Mouse (Mus musculus) gastrocnemius, postnatal 14 days (tissue): Measurements from ENCODE around the gene Agpat1. TPM values are rescaled to one million over a fixed set of nuclear protein-coding genes. Genes with fewer than 3 reads are reported as not detected.

ENCODE experiments used
- DNase-seq: peaks from one replicate; pipeline ENCODE4 v3.0.0; 2021; ENCODE audit warnings: mixed read lengths
- intact Hi-C: fragments of 180-260 bp; cut with DNase I; formaldehyde crosslinking; loops from one replicate; pipeline ENCODE4 v1.15.1; 2025; ENCODE audit warnings: low total_unique reads
- long read RNA-seq, 2 experiments: library from polyadenylated mRNA; stranded (forward); transcript quantifications; one replicate each; pipeline ENCODE4 v2.0.0; 2021
- total RNA-seq, 2 experiments: library from RNA; stranded (reverse); gene quantifications; 2 replicates each; pipeline ENCODE4 v1.2.3; 2021

The Agpat1 gene
- 10 to 100 TPM; 38.8 to 39.1 TPM for total RNA-seq
- long read RNA-seq, experiment 1, partial matches to known transcripts = 1 of 4 reads
- long read RNA-seq, experiment 1, other reads (novel, unspliced or antisense) = 0 of 4 reads
- long read RNA-seq, experiment 2, partial matches to known transcripts = 2 of 5 reads
- long read RNA-seq, experiment 2, other reads (novel, unspliced or antisense) = 2 of 5 reads

DNA sequence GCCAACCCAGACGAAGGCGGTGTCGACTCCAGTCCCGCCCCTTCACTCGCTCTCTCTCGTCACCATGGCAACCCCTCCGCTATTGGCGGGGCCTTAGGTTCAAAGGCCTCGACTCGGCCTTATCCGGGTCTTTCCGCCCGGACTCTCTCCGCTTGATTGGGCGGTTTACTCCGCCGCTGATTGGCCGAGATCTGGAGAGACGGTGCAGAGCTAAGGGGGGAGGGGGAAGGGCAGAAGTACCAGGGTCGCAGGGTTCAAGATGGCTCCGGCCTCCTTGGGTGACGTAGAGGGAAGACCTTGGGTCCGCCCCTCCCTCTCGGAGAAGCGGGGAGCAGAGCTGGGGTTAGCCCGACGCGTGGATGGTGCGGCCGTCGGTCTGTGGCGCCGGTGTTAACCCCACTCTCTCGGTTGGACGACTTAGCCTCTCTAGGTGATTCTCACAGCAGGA lies at the start of gene Agpat1:
Gene Agpat1, plus strand, starts transcription at position 202 of the 448 bp plus-strand sequence.
- DNase-seq = peak; percentile 99
- intact Hi-C loops = no loop called here

DNA sequence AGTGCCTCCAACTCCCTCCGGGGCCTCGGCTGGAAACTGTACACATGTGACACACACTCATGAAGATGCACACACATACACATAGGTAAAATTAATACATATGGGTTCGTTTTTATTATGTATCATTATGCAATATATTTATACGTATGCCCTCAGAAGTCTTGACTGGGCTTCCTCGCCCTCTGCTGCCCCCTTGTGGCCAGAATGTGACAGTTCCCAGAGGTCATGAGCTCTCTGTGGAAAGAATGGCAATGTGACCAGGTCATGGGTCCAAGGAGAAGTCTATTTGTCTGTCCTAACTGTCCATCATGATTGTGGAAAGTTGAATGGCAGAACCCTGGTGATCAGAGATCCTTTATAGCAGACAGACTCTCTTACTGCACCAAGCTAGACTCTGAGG lies 48.6 kb upstream of the Agpat1 start:
- peak; percentile 77 for DNase-seq
- intact Hi-C loops = loop anchor here (5.0 kb wide), 1 partner anchor 118 kb away; no protein-coding TSS in a partner anchor

DNA sequence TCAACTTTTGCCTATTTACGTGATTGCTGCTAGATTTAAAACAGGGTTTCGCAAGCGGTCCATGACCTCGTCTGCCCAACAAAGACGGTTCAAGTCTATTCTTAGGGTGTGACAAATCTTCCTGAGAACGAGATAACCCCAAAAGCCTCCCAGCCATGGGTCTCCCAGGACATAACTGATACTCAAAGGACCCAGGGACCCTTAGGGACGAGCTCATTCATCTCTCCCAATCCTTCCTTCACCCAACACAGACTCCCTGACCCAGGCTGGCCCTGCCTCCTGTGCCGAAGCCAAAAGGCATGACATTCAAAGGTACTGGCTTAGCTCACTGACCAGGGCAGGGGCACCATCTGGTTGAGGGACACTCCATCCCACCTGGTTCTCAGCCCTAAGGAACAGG lies 47.7 kb upstream of the Agpat1 start:
- no peak for DNase-seq
- intact Hi-C loops = loop anchor here (5.0 kb wide), 1 partner anchor 119 kb away; no protein-coding TSS in a partner anchor

DNA sequence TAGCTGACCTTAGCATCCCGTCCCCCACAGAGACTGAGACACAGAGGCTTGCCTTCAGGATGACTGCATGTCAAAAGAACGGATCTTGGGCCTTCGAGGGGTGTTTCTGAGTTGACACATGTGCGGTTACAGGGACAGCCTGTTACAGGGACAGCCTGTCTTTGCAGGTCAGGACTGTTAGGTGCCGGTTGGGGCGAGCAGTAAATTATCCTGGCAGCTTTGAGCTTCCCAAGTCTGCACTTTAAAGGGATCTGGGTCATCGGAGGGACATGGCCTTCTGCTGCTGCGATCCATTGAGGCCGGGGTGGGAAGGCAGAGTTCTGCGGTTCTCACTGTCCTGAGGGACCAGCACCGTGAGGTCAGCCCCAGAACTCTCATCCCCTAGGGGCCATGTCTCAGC lies 46.7 kb upstream of the Agpat1 start:
- intact Hi-C loops = loop anchor here (5.0 kb wide), 1 partner anchor 120 kb away; no protein-coding TSS in a partner anchor
- no peak for DNase-seq

DNA sequence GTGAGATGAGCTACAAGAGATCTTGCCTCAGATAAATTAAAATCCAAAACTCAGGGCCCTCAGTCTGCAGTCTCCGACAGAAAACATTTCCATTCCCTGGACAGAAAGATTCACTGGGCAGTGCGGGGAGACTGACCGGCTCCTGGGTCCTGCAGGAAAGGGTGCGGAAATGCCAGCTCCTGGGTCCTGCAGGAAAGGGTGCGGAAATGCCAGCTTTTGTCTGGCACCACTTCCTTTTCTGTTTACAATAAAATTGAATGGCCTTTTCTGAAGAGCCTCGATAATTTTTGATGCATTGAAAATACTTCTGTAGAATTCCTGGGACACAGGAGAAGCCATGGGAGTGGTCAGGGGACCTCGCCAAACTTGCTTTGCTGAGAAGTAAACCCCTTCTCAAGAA lies 44.9 kb upstream of the Agpat1 start:
- no peak for DNase-seq
- intact Hi-C loops = loop anchor here (5.0 kb wide), 1 partner anchor 122 kb away; no protein-coding TSS in a partner anchor

DNA sequence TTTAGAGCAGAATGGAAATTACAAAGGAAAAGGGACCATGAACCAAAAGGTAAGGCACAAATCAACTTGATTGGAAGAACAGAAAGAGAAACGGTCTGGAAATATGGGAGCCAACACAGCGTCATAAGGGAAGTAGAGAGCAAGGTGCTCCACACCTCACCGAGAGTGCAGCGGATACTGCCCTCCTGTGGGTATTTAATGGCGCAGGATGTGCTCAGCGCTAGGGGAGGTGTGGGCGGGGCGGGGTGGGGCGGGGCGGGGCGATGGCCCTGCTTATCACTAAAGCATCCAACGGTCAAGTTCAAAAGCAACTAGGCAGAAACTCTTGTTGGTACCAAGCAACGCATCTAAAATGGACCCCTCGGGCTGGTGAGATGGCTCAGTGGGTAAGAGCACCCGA lies 44.2 kb upstream of the Agpat1 start:
- intact Hi-C loops = loop anchor here (5.0 kb wide), 1 partner anchor 123 kb away; no protein-coding TSS in a partner anchor
- no peak for DNase-seq

DNA sequence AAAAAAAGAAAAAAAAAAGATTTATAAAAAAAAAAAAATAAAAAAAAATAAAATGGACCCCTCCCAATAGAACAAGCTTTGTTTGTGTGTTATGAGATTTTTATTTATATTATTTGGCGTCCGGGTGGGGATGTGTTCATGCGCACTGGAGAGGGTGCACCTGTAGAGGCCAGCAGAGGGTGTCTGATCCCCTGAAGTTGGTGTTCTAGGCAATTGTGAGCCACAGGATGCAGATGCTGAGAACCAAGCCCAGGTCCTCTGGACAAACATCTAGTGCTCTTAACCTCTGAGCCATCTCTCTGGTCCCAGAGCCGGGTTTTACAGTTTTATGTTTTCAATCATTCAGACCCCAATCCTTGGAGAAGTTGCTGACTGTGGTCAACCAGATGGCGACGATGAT lies 43.6 kb upstream of the Agpat1 start:
- intact Hi-C loops = no loop called here
- no peak for DNase-seq

DNA sequence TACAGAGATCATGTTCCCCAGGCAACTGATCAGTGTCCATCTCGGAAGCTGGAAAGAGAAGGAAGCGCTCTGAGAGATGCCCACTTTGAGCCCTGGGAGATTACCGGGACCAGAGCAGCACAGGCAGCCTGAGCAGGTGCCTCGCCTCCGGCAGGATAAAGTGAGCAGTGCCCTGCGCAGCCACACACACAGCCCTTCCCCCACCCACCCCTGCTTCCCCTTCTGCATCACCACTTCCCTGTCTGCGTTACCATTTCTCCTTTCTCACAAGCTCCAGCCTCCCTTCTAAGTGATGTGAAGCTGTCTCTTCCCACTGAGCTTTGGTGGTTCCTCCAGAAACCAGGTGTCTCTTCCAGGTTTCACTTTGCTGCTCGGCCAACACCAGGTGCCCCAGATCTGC lies 42.9 kb upstream of the Agpat1 start:
- intact Hi-C loops = no loop called here

DNA sequence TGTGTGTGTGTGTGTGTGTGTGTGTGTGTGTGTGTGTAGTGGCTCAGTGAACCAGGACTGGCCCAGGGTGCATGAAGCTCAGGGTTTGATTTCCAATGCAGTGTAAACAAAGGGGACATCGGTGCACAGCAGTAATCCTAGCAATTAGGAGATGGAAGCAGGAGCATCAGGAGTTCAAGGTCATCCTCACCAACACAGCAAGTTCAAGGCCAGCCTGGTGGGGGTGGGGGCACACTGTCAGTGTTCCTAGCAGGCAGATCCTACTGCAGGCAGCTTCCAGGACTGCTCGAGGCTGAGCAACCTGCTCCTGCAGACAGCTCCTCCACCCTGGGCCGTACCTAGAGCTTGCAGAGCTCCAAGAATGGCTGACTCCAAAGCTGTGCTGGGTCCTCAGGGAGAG lies 41.5 kb upstream of the Agpat1 start:
- no peak for DNase-seq
- intact Hi-C loops = no loop called here

More for the DNA sequence above, 42.9 kb upstream of the Agpat1 start:
- no peak for DNase-seq

DNA sequence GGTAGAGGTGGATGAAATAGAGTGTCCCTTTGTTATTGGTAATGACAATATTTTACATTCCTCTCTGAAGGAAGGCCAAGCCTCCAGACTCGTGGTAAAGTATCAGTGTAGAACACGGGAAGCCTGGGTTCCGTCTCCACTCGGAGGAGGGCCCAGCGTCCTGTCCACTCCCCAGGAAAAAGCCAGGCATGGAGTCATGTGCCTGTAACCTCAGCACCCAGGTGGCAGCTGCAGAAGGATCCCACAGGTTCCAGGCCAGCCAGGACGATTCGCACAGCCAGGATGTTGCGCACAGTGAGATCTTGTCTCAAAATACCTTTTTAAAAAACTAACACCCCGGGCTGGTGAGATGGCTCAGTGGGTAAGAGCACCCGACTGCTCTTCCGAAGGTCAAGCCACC lies 40.7 kb upstream of the Agpat1 start:
- no peak for DNase-seq
- intact Hi-C loops = no loop called here

DNA sequence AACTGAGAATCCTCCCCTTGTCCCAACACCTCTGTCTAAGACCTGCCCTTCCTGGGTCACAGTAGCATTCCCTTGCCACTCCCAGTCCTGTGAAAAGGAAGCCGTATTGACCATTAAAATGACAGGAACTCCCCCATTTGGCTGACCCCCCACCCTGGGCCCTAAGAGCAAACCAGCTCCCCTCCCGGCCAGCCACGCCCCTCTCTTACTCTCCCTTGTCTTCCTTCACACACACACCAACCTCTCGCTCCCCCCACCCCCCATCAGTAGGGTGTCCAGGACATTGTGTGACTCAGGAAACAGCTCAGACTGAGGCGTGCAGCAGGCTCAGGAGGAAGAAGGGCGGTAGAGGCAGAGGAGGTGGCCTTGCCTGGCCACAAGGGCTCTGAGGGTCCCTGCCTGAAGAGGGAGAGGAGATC lies 40.0 kb upstream of the Agpat1 start, which contains the start of gene Notch4:
Gene Notch4, plus strand, starts transcription at position 266 of the 419 bp plus-strand sequence.
- intact Hi-C loops = no loop called here
- DNase-seq = no peak

DNA sequence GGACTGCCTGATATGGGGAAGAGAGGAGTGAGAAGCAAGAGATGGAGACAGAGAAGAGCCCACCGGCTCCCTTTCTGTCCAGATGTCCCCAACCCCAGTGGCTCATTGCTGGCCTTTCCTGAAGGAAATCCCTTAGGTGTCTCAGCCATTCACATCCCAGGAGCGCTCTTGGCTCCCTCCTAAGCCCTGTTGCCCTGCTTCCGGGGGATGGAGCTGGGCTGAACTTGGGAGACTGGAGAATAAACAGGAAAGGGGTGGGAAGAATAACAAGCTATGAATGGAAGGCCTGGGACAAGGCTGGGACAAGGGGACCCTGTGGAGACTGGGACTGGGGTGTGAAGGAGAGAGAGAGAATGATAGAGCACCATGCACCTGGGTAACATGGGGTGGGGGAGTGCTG lies 39.3 kb upstream of the Agpat1 start:
- intact Hi-C loops = no loop called here
- no peak for DNase-seq

DNA sequence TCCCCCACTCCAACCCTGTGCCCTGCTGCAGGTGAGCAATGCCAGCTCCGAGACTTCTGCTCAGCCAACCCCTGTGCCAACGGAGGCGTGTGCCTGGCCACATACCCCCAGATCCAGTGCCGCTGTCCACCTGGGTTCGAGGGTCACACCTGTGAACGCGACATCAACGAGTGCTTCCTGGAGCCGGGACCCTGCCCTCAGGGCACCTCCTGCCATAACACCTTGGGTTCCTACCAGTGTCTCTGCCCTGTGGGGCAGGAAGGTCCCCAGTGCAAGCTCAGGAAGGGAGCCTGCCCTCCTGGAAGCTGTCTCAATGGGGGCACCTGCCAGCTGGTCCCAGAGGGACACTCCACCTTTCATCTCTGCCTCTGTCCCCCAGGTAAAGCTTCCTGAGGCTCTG lies 36.8 kb upstream of the Agpat1 start:
- no peak for DNase-seq
- intact Hi-C loops = no loop called here

DNA sequence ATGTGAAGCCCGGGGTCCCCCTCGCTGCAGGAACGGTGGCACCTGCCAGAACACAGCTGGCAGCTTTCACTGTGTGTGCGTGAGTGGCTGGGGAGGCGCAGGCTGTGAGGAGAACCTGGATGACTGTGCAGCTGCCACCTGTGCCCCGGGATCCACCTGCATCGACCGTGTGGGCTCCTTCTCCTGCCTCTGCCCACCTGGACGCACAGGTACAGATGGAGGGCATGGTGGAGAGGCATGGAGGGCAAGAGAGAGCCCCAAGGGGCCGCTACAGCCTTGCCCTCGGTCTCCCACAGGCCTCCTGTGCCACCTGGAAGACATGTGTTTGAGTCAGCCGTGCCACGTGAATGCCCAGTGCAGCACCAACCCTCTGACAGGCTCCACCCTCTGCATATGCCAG lies 35.6 kb upstream of the Agpat1 start:
- no peak for DNase-seq
- intact Hi-C loops = no loop called here

DNA sequence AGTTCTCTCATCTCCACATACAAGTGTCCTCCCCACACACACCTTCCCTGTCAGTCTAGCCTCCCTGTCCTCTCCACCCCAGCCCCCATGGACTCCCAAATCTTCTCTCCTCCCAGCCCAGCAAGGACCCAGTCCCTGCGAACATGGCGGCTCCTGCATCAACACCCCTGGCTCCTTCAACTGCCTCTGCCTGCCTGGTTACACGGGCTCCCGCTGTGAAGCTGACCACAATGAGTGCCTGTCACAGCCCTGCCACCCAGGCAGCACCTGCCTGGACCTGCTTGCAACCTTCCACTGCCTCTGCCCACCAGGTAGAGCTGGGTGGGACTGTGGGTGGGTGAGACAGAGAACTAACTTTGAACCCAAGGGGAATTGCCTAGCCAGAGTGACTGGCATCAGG lies 34.1 kb upstream of the Agpat1 start:
- intact Hi-C loops = loop anchor here (5.0 kb wide), 1 partner anchor 47 kb away; the partner anchor contains the start of gene Egfl8
- no peak for DNase-seq

DNA sequence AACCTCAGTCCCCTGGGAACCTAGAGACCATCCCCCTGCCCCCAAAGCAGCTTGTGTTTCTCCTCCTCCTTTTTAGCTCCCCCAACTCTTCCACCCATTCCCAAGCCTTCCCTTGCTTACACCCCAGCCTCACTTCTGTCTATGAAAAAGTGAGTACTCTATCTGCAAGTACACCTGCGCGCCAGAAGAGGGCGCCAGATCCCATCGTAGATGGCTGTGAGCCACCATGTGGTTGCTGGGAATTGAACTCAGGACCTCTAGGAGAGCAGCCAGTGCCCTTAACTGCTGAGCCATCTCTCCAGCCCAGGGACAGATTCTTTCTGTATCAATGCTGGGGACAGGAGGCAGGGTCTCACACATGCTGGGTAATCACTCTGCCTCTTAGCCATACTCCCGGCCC lies 32.2 kb upstream of the Agpat1 start:
- DNase-seq = no peak
- intact Hi-C loops = loop anchor here (5.0 kb wide), 1 partner anchor 45 kb away; the partner anchor contains the start of gene Egfl8

DNA sequence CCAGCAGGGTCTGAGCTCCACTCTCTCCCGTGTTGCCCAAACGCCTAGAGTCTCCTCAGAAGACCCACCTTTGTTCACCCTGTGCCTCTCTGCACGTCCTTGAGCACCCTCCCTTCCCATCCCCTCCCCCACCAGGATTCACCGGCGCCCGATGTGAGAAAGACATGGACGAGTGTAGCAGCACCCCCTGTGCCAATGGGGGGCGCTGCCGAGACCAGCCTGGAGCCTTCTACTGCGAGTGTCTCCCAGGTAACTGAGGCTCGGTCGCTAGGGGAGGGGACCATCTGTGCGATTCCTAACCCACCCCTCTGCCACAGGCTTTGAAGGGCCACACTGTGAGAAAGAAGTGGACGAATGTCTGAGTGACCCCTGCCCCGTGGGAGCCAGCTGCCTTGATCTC lies 31.7 kb upstream of the Agpat1 start:
- no peak for DNase-seq
- intact Hi-C loops = loop anchor here (5.0 kb wide), 1 partner anchor 45 kb away; the partner anchor contains the start of gene Egfl8

DNA sequence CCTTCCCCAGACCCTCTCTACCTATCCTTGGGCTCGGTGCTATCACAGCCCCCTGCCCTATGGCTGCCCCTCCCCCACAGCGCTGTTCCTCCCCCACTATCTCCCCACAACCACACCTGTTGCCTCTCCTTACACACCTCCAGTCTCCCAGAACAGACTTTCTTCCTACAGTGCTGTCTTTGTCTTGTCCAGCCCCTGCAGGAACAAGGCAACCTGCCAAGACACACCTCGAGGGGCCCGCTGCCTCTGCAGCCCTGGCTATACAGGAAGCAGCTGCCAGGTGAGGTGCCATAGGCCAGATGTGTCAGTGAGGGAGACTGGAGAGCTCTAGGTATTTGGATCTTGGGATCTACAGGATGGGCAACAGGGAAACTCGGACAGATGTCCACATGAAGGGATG lies 27.5 kb upstream of the Agpat1 start:
- intact Hi-C loops = no loop called here
- no peak for DNase-seq

DNA sequence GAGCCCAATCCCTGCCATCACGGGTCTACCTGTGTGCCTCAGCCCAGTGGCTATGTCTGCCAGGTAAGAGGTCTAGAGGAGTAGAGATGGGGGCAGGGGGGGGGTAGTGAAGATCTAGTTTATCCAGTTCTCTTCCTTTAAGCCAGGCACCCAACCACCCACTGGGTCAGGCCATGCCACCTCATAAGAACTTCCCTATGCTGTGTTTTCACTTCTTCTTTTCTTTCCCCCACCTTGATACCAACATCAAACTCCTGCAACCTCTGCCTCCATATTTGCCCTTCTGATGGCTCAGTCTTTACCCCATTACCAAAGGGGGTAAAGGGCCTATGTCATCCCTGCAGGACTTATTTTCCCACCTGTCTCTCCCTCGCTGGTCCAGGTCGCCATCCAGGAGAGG lies 26.0 kb upstream of the Agpat1 start:
- no peak for DNase-seq
- intact Hi-C loops = no loop called here

DNA sequence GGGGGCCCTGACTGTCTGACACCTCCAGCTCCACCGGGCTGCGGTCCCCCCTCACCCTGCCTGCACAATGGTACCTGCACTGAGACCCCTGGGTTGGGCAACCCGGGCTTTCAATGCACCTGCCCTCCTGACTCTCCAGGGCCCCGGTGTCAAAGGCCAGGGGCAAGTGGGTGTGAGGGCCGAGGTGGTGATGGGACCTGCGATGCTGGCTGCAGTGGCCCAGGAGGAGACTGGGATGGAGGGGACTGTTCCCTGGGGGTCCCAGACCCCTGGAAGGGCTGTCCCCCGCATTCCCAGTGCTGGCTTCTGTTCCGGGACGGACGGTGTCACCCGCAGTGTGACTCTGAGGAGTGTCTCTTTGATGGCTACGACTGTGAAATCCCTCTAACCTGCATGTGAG lies 21.5 kb upstream of the Agpat1 start:
- no peak for DNase-seq
- intact Hi-C loops = no loop called here

DNA sequence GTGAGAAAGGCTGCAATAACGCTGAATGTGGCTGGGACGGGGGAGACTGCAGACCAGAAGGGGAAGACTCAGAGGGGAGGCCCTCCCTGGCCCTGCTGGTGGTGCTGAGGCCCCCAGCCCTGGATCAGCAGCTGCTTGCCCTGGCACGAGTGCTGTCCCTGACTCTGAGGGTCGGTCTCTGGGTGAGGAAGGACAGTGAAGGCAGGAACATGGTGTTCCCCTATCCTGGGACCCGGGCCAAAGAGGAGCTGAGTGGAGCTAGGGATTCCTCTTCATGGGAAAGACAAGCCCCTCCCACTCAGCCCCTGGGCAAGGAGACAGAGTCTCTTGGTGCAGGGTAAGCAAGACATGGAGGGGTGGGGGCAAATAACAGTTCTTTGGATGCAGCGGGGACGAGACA lies 20.7 kb upstream of the Agpat1 start:
- intact Hi-C loops = no loop called here

More for the DNA sequence above, 20.7 kb upstream of the Agpat1 start:
- no peak for DNase-seq
